Mouse (Mus musculus): ENCODE results near the gene Ldb3. TPM values are rescaled to one million over a fixed set of nuclear protein-coding genes. Genes with fewer than 3 reads are reported as not detected.

Ldb3 gene
- polyA plus RNA-seq, 1 experiment from 2014 or later, result 15.2 TPM

- Histone ChIP-seq H3K27me3 (replicated peaks; ENCODE audit: control insufficient read depth, insufficient read depth, low read length) (no peaks in the 10 kb centered on the region), H3K4me3 (ENCODE audit: low read depth, low read length) (no peak overlapping the region), H3K36me3 (ENCODE audit: control insufficient read depth, insufficient read depth) (no peaks in the 10 kb centered on the region), H3K27ac (ENCODE audit: low read depth, low read length) (peak overlapping the region; percentile 90), H3K4me2 (replicated peaks; ENCODE audit: low read depth) (peak overlapping the region; percentile 45), H3K9ac (ENCODE audit: low read depth, low read length) (peak overlapping the region; percentile 45), H3K9me3 (ENCODE audit: control insufficient read depth) (no peaks in the 10 kb centered on the region), H3K4me1 (replicated peaks; ENCODE audit: control insufficient read depth, insufficient read depth, low read length) (peaks cover 12% of the 10 kb centered on the region)
- TF ChIP-seq CTCF (IDR thresholded peaks at IDR 0.05; ENCODE audit: low read depth), result no peak
- WGBS, result 25% methylated on average over 5 of the region's 5 CpGs
- ATAC-seq, result peak; percentile 74
These were observed 477 bp downstream of the Ldb3 start for GRCm38 (mm10) chr14:34588005-34588404.

GRCm38 (mm10) chr14:34586871-34587270 is 1.6 kb downstream of the Ldb3 start:
- Histone ChIP-seq H3K36me3 (ENCODE audit: control insufficient read depth, insufficient read depth) (no peaks in the 10 kb centered on the region; the same call in 1 of the 2 replicates), H3K4me3 (ENCODE audit: low read depth, low read length) (no peak overlapping the region)

GRCm38 (mm10) chr14:34585358-34586105 is 3.0 kb downstream of the Ldb3 start:
- no peaks in the 10 kb centered on the region for H3K27me3 ChIP-seq (replicated peaks; ENCODE audit: control insufficient read depth, insufficient read depth, low read length)
- 41% methylated on average over 9 of the region's 9 CpGs for WGBS
- no peak for TF ChIP-seq CTCF (IDR thresholded peaks at IDR 0.05; ENCODE audit: low read depth)
- no peaks in the 10 kb centered on the region; the same call in 1 of the 2 replicates for H3K36me3 ChIP-seq (ENCODE audit: control insufficient read depth, insufficient read depth)
- ATAC-seq, result peak; percentile 74
- no peak overlapping the region for H3K4me3 ChIP-seq (ENCODE audit: low read depth, low read length)
- H3K27ac ChIP-seq (ENCODE audit: low read depth, low read length), result peak overlapping the region; percentile 90
- H3K9me3 ChIP-seq (ENCODE audit: control insufficient read depth), result no peaks in the 10 kb centered on the region
- peaks cover 12% of the 10 kb centered on the region for H3K4me1 ChIP-seq (replicated peaks; ENCODE audit: control insufficient read depth, insufficient read depth, low read length)
- no peak overlapping the region; the same call in 1 of the 2 replicates for H3K4me2 ChIP-seq (replicated peaks; ENCODE audit: low read depth)
- no peak overlapping the region for H3K9ac ChIP-seq (ENCODE audit: low read depth, low read length)

More at GRCm38 (mm10) chr14:34586871-34587270, 1.6 kb downstream of the Ldb3 start:
- H3K9me3 ChIP-seq (ENCODE audit: control insufficient read depth), result no peaks in the 10 kb centered on the region
- WGBS, result 61% methylated on average over 3 of the region's 3 CpGs
- ATAC-seq, result no peak
- H3K27me3 ChIP-seq (replicated peaks; ENCODE audit: control insufficient read depth, insufficient read depth, low read length), result no peaks in the 10 kb centered on the region
- no peak overlapping the region for H3K9ac ChIP-seq (ENCODE audit: low read depth, low read length)
- H3K4me2 ChIP-seq (replicated peaks; ENCODE audit: low read depth), result peak overlapping the region; percentile 45
- TF ChIP-seq CTCF (IDR thresholded peaks at IDR 0.05; ENCODE audit: low read depth), result no peak
- peak overlapping the region; percentile 90 for H3K27ac ChIP-seq (ENCODE audit: low read depth, low read length)
- H3K4me1 ChIP-seq (replicated peaks; ENCODE audit: control insufficient read depth, insufficient read depth, low read length), result peaks cover 12% of the 10 kb centered on the region

- Histone ChIP-seq H3K9ac (ENCODE audit: low read depth, low read length) (no peak overlapping the region), H3K4me2 (replicated peaks; ENCODE audit: low read depth) (no peak overlapping the region), H3K9me3 (ENCODE audit: control insufficient read depth) (no peaks in the 10 kb centered on the region), H3K36me3 (ENCODE audit: control insufficient read depth, insufficient read depth) (peaks cover 6% of the 10 kb centered on the region; the same call in 1 of the 2 replicates), H3K27me3 (replicated peaks; ENCODE audit: control insufficient read depth, insufficient read depth, low read length) (no peaks in the 10 kb centered on the region), H3K27ac (ENCODE audit: low read depth, low read length) (no peak overlapping the region), H3K4me1 (replicated peaks; ENCODE audit: control insufficient read depth, insufficient read depth, low read length) (peaks cover 8% of the 10 kb centered on the region), H3K4me3 (ENCODE audit: low read depth, low read length) (no peak overlapping the region)
- no peak for TF ChIP-seq CTCF (IDR thresholded peaks at IDR 0.05; ENCODE audit: low read depth)
- no peak for ATAC-seq
- WGBS, result 67% methylated on average over 3 of the region's 3 CpGs
These were observed 5.6 kb downstream of the Ldb3 start for GRCm38 (mm10) chr14:34582740-34583427.

GRCm38 (mm10) chr14:34576858-34577257 is 11.6 kb downstream of the Ldb3 start:
- Histone ChIP-seq H3K9me3 (ENCODE audit: control insufficient read depth) (no peaks in the 10 kb centered on the region), H3K27ac (ENCODE audit: low read depth, low read length) (no peak overlapping the region), H3K4me2 (replicated peaks; ENCODE audit: low read depth) (no peak overlapping the region), H3K4me1 (replicated peaks; ENCODE audit: control insufficient read depth, insufficient read depth, low read length) (0 out of 2 replicates have a peak, but pooled peaks cover 10% of the 10 kb centered on the region), H3K4me3 (ENCODE audit: low read depth, low read length) (no peak overlapping the region), H3K27me3 (replicated peaks; ENCODE audit: control insufficient read depth, insufficient read depth, low read length) (no peaks in the 10 kb centered on the region), H3K9ac (ENCODE audit: low read depth, low read length) (no peak overlapping the region), H3K36me3 (ENCODE audit: control insufficient read depth, insufficient read depth) (peaks cover 21% of the 10 kb centered on the region; the same call in 1 of the 2 replicates)
- no peak for TF ChIP-seq CTCF (IDR thresholded peaks at IDR 0.05; ENCODE audit: low read depth)
- WGBS, result 89% methylated on average over 4 of the region's 4 CpGs
- no peak for ATAC-seq

GRCm38 (mm10) chr14:34574068-34574467 is 14.4 kb downstream of the Ldb3 start:
- peak; percentile 14; the same call in 1 of the 2 replicates for ATAC-seq
- Histone ChIP-seq H3K27ac (ENCODE audit: low read depth, low read length) (peak overlapping the region; percentile 80), H3K27me3 (replicated peaks; ENCODE audit: control insufficient read depth, insufficient read depth, low read length) (no peaks in the 10 kb centered on the region), H3K4me1 (replicated peaks; ENCODE audit: control insufficient read depth, insufficient read depth, low read length) (0 out of 2 replicates have a peak, but pooled peaks cover 10% of the 10 kb centered on the region), H3K9me3 (ENCODE audit: control insufficient read depth) (no peaks in the 10 kb centered on the region), H3K4me2 (replicated peaks; ENCODE audit: low read depth) (no peak overlapping the region), H3K9ac (ENCODE audit: low read depth, low read length) (0 out of 2 replicates have a peak overlapping the region, but pooled peaks have one; percentile 3), H3K4me3 (ENCODE audit: low read depth, low read length) (no peak overlapping the region), H3K36me3 (ENCODE audit: control insufficient read depth, insufficient read depth) (peaks cover 21% of the 10 kb centered on the region; the same call in 1 of the 2 replicates)
- TF ChIP-seq CTCF (IDR thresholded peaks at IDR 0.05; ENCODE audit: low read depth), result peak; percentile 76
- 48% methylated on average over 2 of the region's 2 CpGs for whole genome bisulfite sequencing

All from intestine, postnatal 0 days (tissue).